Mouse (Mus musculus) T-helper 17 cell (primary cell): Measurements from ENCODE around the gene Cradd.

Source experiments
- in situ Hi-C, 2 experiments: fragments of 300-600 bp; cut with MboI, MseI; formaldehyde crosslinking; loops; 1 replicate in 1 of 2; 2 replicates in 1 of 2; pipeline ENCODE4 v1.15.1; 2025; ENCODE audit warnings: high pct_unique_total_duplicates in 2 of 2

Gene Cradd

DNA sequence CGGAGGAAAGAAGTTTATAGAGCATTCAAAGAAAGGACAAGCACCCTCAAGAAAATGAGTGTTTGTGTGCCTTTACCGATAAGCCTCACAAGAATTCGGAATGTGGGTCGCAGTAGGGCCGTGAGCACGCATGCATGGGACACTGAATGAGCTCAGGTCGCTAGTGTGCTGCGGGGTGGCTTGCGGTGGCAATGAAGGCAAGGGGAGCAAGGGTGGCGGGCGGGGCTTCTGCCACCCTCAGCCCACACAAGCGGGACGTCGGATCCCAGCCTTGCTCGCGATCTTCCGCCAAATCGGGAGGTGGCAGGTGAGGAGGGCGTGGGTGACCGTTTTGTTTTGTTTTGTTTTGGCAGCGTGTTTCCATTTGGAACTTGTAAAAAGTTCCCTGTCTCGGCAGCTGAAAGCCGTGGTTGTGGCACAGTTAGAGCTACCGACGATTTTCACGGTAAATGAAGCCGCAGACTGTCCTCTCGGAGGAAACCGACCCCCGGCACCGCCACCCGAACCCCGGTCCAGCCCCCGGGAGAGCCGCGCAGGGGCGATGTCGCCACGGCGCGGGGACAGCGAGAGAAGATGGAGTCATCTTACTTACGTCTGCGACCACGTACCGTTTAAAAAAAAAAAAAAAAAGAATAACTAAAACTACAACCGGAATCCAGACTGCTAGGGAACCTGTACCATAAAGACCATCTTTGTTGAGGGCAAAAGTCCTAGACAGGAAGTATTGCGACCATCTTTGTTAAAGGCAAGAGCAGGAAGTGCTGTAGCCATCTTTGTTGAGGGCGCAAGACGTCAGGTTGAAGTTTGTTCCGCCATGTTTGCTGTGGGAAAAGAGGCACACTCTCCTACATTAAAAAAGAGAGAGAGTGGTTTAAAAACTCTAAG, at the start of gene Cradd:
TSS of gene Cradd (minus strand) at position 741 of the 885 bp plus-strand sequence.
- in situ Hi-C loops: loop anchor here (5.0 kb wide), 1 partner anchor 94 kb away; the partner anchor contains the start of gene Socs2 (in 2 of the 2)

DNA sequence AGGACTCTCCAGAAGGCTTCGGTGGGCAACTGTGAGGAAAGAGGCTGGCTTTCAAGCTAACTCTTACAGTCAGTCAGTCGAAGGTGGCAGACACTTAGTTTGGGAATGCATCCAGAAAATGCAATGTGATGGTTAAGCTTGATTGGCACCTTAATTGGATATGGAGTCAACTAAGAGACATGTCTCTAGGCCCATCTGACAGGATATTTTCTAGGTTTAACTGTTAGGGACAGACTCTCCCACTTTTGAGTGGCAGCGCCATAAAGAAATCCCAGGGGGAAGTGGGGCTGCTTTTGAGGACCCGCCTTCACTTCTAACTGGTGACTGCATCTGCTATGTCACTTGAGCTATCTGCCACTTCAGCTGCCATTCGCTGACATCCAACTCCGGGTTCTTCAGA, 49.4 kb upstream of the Cradd start:
- in situ Hi-C loops: loop anchor here in 1 of 2 experiments (10.0 kb wide), 1 partner anchor 1611 kb away; no protein-coding TSS in a partner anchor

GRCm38 (mm10) chr10:95371942-95372341, 48.0 kb upstream of the Cradd start:
- in situ Hi-C loops: loop anchor here in 1 of 2 experiments (10.0 kb wide), 1 partner anchor 1613 kb away; no protein-coding TSS in a partner anchor

GRCm38 (mm10) chr10:95369190-95369589, 45.3 kb upstream of the Cradd start:
- in situ Hi-C loops: no loop called here

DNA sequence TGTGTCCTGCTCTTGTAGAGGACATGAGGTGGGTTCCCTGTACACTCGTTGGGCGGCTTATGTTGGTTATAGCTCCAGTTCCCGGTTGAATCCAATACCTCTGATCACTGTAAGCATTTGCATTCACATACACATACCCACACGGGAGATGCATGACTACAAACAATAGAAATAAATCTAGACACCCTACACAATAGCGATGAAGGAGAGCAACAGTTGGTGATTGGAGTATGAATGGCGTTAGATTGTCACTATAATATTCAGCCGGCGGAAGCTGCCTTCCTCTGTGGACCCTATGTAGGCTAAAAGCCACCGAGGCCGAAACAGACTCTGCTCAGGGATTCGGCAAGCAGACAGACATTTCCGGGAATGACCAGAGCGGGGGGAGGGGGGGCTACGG, 44.2 kb upstream of the Cradd start:
- in situ Hi-C loops: no loop called here

DNA sequence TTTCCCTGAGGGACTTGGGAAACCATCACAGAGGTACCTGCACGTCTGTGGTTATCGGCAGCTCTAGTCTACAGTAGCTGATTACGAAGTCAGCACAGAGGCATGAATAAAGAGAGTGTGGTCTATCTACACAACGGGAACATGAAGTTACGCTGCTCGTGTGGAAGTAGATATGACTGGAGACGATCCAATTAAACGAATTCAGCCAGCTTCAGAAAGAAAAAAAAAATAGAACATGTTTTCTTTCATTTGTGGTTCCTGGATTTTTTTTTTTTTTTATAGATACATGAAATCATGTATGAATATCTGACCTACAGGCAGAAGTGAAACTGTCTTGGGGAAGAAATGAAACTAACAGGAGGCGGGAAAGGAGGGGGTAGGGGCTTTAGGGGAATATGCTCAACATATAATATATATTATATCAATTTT, 43.7 kb upstream of the Cradd start:
- in situ Hi-C loops: no loop called here

GRCm38 (mm10) chr10:95367241-95367640, 43.3 kb upstream of the Cradd start:
- in situ Hi-C loops: no loop called here

GRCm38 (mm10) chr10:95362326-95362725, 38.4 kb upstream of the Cradd start:
- in situ Hi-C loops: no loop called here

- in situ Hi-C loops: no loop called here
These were observed 37.4 kb upstream of the Cradd start for GRCm38 (mm10) chr10:95361260-95361841.

DNA sequence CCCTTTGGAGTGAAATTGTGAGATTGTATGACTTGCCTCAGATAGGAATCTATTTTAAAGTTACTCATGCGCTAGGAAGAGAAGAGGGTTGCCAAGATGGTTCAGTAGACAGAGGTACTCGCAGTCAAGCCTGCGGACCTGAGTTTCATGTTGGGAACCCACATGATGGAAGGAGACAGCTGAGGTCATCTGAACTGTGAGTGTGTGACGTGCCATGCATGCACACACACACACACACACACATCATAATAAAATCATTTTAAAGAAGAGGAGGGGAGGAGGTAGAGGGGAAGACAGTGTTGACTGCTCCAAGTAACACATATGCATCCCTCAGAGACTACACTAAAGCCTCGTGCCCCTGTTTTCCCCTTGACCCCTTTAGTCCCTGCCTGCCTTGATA, 36.1 kb upstream of the Cradd start:
- in situ Hi-C loops: no loop called here

- in situ Hi-C loops: no loop called here
These were observed 33.8 kb upstream of the Cradd start for GRCm38 (mm10) chr10:95357721-95358120.

DNA sequence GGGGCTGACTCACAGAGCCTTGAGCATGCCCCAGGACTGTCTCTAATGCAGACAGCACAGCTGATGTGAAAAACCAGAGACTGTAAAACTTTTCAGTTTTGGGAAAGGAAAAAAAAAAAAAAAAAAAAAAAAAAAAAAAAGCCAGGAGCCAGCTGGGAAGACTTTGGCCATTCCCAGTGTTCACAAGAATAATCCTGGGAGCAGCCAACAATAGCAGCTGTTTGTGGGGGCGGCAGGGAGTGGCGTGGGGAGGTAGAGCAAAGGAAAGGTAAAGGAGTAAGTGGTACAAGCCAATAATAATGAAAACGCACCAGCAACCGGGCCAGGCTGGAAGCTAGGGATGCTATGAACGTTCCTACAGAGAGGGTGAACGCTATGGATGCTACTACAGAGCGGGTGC, 32.8 kb upstream of the Cradd start:
- in situ Hi-C loops: no loop called here

DNA sequence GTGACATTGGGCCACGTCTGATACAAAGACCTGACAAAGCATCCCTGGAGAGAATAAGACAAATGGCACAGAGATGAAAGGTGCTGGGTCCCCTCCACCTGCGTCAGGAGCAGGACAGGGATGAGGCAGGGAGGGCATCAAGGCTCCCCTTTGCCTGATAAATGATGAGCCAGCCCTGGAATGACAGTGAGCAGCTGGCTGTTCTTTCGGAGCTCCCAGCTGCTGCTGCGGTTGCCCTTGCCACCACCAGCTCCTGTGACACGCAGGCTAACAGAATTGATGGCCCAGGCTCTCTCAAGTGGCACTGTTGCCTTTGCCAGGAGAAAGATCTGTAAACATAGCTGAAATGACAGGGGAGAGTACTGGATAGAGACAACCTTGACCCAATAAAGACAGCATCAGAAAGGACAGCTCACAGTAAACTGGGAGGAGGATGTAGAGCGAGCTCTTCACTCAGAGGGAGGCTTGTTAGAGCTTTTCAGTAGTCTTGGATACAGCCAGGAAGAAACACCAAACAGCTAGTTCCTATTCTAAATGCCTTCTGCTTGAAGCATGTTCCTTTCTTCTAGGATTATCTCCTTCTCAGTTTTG, 31.8 kb upstream of the Cradd start:
- in situ Hi-C loops: no loop called here

DNA sequence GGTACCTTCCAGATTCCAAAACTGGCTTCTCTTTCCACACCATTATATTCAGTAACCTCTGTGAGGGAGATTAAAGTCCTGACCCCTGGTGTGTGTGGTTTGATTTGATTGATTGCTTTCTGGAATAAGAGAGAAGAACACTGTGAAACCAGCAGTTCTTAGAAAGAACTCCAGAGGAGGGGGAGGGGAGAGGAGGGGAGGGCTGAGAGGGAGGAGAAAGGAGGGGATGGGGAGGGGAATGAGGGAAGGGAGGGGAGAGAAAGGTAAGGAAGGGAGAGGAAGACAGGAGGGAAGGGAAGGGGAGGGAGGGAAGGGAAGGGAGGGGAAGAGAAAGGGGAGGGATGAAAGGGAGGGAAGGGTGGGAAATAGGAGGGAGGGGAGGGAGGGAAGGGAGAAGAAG, 30.7 kb upstream of the Cradd start:
- in situ Hi-C loops: no loop called here

- in situ Hi-C loops: no loop called here
These were observed 30.1 kb upstream of the Cradd start for GRCm38 (mm10) chr10:95354047-95354446.

DNA sequence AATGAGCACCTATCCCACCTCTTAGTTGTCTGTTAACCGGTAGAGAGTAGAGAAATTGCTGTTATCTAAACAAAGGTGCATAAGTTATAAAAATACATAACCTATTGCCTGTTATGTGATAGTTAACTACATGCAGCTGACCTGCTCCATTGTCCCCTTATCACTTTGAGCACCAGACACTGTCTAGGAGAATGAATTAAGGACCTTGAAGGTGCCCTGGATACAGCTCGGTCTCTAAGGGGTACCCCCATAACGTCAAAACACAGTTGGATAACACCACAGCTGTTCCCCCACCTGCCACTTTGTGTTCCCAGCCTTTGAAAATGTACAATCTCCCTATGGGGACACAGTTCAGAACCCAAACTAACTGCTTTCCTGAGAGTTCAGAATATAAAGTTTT, 24.5 kb upstream of the Cradd start:
- in situ Hi-C loops: no loop called here

- in situ Hi-C loops: no loop called here
These were observed 23.8 kb upstream of the Cradd start for GRCm38 (mm10) chr10:95347776-95348175.

- in situ Hi-C loops: no loop called here
These were observed 19.1 kb upstream of the Cradd start for GRCm38 (mm10) chr10:95342833-95343590.

GRCm38 (mm10) chr10:95340676-95341075, 16.7 kb upstream of the Cradd start:
- in situ Hi-C loops: no loop called here

GRCm38 (mm10) chr10:95337589-95337988, 13.7 kb upstream of the Cradd start:
- in situ Hi-C loops: no loop called here

GRCm38 (mm10) chr10:95336781-95337544, 13.0 kb upstream of the Cradd start:
- in situ Hi-C loops: no loop called here
